Mouse (Mus musculus): Measurements from ENCODE around the gene Hoxa7.
A peak's percentile ranks its signal among the peaks of the same experiment; 100 is the strongest.

Hoxa7 gene

DNA sequence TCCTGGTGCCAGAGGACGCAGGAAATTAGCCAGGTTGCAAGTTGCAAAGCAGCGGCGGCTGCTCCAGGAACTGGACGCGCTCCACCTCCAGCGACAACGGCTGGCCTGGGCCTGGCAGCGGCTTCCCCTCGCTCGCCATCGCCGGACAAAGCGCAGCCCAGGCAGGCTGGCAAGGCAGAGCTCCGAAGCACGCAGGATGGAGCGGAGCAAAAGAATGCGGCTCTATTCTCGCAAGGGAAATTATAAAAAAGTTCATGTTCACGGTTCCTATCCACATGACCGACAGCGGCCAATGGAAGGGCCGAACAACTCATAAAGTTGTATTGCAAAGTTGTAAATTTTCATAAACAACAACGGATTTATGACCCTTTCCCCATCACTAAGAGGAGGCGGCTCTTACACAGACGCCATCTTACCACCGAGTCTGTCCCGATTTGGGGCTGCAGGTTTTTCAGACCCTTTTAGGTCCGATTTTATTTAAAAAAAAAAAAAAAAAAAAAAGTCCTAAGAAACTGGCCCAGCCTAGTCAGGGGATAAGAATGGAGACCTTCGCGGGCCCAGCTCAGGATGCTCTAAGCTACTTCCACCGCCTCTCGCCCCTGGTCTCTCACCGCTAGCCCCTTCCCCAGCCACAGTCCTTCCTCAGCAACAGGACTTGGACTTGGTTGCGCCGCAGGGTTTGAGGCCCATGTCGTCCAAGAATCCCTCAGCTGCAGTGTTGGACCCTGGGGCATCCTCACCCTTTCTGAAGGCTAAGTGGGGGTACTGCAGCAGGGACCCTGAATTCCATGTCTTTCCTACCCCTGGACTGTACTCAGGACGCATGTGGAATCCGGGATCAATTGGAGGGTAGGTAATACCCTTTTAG is 8.3 kb downstream of the Hoxa7 start, which contains the start of the genes Hoxa3 and Gm28308:
Gene Hoxa3, minus strand, starts transcription at position 218 of the 868 bp plus-strand sequence.
Gene Gm28308, minus strand, starts transcription at position 221 of the 868 bp plus-strand sequence.
- DNase-seq (ENCODE audit: low spot score in 2 of 2), result no peak

DNA sequence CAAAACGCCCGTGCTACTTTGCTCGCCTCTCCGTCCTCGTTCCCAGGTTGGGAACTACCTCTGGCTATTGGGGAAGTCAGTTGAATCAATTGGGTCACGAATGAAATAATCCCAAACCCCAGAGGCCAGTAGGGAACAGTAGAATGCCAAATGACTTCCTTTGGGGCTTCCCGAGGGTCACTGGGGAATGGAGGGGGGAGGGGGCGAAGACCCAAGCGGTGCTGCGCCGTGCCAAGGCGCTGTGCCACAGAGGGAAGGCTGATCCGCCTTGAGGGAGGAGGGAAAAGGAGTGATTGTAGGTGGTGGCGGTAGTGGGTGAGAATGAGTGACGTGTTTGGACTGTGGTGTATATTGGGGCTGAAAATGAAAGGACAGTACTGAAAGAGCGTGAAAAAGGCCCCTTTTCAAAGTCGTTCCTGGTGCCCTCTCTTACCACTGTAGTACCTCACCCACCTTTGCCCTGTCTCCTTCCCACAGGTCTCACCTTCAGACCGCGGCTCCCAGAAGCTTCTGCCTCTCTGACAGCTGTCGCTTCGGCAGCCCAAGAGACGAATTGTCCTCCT is 9.0 kb downstream of the Hoxa7 start:
- no peak for DNase-seq (ENCODE audit: low spot score in 2 of 2)

GRCm38 (mm10) chr6:52211961-52212360 is 9.7 kb downstream of the Hoxa7 start:
- DNase-seq (ENCODE audit: low spot score in 2 of 2), result no peak

- peak in 1 of 2 experiments; percentile 29 for DNase-seq (ENCODE audit: low spot score in 2 of 2)
Observed at GRCm38 (mm10) chr6:52211170-52211935, 10.3 kb downstream of the Hoxa7 start.

GRCm38 (mm10) chr6:52209685-52210046 is 12.0 kb downstream of the Hoxa7 start:
- no peak for DNase-seq (ENCODE audit: low spot score in 2 of 2)

GRCm38 (mm10) chr6:52208868-52209684 is 12.6 kb downstream of the Hoxa7 start:
- DNase-seq (ENCODE audit: low spot score in 2 of 2), result no peak

DNA sequence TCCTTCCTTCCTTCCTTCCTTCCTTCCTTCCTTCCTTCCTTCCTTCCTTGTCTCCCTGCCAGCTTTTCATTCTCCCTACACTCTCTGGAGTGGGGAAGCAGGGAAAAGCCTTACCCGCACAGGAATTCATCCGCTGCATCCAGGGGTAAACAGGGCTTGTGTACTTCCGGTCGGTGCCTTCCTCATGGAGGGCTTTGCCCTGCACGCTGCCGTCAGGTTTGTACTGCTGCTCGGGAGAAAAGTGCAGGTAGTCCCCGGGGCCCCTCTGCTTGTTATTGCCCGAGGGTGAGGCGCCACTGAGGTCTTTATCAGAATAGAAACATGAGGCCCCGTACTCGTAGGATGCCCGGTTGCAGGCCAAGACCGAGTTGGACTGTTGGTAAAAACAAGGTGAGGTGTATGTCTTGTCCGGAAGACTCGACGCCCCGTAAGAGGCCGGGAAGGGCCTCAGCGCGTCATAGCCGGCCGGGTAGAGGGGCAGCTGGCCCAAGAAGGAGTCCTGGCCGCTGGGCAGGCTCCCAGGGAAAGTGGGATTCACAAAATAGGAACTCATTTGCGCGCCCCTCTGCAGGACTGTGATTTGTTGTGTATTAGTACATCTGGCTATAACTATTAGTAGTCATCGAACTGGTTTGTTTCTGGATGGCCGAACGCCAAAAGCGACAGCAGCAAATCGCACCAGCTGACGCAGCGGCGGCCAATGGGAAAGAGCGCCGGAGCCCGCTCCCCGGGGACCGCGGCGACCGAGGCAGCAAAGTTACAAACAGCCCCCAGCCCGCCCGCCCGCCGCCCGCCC is 13.4 kb downstream of the Hoxa7 start, which contains the start of gene Hoxa6:
Gene Hoxa6, minus strand, starts transcription at position 651 of the 796 bp plus-strand sequence.
- DNase-seq (ENCODE audit: low spot score in 2 of 2), result no peak

GRCm38 (mm10) chr6:52207684-52207976 is 14.0 kb downstream of the Hoxa7 start:
- no peak for DNase-seq (ENCODE audit: low spot score in 2 of 2)

DNA sequence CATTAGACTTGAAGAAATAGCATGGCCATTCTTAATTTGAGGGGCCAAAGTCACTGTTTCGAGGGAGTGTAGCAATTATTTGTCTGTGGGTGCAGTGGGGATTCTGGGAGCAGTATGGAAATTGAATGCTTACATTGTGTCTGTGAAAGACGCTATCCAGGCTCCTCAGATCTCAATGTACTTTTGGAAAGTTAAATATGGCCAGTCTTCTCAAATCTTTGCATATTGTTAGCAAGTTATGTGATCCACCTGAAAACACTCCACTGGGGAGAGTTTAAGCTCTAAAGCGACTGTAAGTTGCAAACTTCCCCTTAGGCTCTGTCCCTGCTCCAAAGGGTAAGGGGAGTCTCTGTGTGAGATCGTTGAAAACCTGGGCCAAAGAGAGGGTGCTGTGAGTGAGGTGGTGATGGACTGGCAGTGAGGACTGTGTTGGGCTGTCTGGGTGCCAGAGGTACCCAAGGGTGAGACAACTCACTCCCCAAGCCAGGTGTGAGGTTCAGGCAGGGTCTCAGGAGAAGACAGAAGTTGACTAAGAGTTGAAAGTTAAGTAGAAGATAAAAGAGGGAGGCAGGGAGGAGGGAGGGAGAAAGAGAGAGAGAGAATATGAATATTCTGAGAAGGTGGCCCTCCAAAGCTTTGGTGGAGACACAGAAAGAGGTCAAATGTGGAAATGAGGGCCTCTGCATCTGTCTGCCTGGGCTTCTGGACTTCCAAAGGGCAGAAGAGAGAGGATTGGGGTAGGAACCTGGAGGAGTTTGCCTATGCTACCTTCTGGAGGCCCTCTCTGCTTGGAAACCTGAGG is 14.6 kb downstream of the Hoxa7 start:
- DNase-seq (ENCODE audit: low spot score in 2 of 2), result no peak

DNA sequence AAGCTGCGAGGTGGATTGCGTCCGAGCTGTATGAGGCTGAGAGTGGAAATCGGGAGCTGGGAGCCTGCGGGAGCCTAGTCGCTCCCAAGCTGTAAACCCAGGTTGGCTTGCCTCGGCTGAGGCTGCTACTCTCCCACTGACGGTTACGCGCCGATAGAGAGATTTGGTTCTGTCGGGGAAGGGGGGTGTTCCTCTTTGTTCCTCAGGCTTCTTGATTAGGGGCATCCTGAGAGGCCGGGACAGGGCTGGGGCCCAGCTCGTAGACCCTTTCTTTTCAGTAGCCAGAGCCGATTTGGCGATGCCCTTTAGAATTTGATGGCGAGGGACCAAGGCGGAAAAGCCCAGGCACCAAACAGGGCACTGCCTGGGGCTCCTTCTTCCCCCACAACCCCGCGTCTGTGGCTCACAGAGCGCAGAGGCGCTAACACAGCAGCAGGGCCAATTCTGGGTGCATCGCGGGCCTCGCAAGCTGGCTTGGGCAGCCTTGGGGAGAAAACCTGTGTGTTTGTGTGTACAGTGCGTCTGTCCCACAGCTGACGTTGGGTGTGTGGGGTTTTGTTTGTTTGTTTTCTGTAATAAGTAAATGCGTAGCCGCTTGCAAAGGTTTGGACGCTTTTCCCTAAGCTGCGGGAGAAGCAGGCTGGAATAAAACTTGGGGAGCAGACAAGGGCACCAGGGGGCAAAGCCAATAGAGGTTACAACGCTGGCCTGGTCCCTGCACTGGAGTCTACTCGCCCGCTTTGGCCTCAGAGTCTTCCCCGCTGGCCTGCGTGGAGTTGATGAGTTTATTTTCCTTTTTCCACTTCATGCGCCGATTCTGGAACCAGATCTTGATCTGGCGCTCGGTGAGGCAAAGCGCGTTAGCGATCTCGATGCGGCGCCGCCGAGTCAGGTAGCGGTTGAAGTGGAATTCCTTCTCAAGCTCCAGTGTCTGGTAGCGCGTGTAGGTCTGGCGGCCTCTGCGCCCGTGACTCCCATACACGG is 15.7 kb downstream of the Hoxa7 start:
- no peak for DNase-seq (ENCODE audit: low spot score in 2 of 2)

DNA sequence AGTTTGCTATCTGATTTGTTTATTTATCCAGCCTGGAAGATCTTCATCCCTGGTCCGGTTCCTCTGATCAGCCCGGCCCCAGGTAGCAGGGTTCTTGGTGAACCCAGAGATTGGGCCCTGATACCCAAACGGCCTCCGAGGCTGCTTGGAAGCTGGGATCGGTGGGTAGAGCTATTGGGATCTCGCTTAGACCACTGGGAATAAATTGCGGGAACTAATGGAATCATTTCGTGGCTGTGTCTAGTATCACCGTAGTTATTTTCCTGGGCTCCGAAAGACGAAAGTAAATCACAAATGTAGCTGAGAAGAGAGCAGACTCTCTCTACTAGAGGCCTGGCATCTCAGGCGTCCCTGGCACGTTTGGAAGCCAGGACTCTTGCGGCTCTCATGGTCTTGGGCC is 16.4 kb downstream of the Hoxa7 start:
- DNase-seq (ENCODE audit: low spot score in 2 of 2), result no peak

GRCm38 (mm10) chr6:52204050-52204752 is 17.5 kb downstream of the Hoxa7 start, which contains the start of gene Hoxa5:
TSS of gene Hoxa5 (minus strand) at chr6:52204587.
- no peak for DNase-seq (ENCODE audit: low spot score in 2 of 2)

DNA sequence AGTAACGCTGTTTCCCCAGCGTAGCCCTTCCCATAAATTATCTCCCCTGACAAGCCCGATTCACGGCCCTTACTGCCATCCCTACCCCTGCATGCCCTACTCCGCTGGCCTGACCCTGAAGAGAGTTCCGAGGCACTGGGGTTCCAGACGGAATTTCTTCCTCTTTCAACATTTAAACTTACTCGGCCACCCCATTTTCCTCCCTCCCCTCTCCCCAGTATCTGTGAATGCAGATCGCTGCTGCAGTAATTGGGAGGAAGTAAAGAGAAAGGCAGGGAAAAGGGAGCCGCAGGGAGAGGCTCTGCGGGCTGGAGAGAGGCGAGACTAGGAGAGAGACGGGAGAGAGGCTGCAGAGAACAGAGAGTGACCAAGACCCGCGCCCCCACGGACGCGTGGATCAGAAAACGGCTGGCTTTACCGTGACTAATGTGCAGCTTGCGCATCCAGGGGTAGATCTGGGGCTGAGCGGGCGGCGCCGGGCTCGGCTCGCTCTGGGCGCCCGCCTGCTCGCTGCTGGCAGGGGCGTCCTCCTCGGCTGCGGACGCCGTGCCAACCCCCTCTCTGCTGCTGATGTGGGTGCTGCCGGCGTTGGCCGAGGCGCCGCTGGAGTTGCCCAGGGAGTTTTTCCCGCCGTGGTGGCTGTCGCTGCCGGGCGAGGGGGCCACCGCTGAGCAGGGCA is 18.1 kb downstream of the Hoxa7 start:
- no peak for DNase-seq (ENCODE audit: low spot score in 2 of 2)

GRCm38 (mm10) chr6:52203121-52203370 is 18.6 kb downstream of the Hoxa7 start:
- DNase-seq (ENCODE audit: low spot score in 2 of 2), result no peak

- DNase-seq (ENCODE audit: low spot score in 2 of 2), result no peak
Observed at GRCm38 (mm10) chr6:52202362-52203120, 19.1 kb downstream of the Hoxa7 start.

DNA sequence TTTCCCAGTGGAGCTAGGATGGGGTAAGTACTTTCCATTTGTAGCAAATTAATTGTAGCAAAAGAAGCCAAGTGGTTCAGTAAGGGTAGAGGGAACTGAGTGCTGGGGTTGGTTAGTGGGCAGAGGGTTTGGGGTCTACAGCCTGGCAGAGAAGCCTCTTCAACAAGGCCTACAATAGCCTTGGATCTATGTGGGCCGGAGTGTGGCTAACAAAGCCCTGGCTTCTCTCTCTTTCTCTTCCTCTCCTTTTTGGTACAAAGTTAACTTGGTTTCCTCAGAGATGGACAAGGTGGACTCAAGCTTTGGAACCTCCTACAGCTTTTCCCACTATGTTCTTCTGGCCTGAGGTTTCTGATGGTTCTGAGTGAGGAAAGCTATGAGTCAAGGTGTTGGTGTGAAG is 20.4 kb downstream of the Hoxa7 start:
- no peak for DNase-seq (ENCODE audit: low spot score in 2 of 2)

DNA sequence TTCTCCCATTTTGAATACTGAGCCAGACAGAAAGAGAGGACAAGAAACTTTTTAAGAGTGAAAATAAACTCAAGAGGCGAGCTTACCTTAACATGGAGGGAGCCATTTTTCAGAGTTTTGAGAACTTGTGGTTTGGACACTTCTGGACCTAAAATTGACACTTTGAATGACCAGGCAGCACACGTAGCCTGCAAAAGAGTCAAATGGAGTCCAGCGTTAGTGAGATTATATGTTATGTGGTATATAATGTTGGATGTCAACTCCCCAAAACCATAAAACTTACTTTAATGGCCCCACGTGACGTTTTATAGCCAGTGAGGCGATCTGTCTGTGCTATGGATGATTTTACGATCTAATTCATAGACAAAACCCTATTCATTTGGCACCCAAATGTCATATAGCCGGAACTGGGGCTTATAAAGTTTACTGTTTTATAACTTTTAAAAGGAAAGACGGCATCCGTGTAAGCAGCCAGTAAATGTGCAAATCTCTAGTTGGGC is 20.9 kb downstream of the Hoxa7 start:
- no peak for DNase-seq (ENCODE audit: low spot score in 2 of 2)
